Mouse (Mus musculus) lung, embryonic 15.5 days (tissue): ENCODE measurements around the gene Prss12. TPM values are rescaled to one million over a fixed set of nuclear protein-coding genes. Genes with fewer than 3 reads are reported as not detected.

Experiments used
- ATAC-seq: fragments of 200-750 bp; cut with Nextera tagmentation; 2 replicates; pipeline ENCODE4 v1.8.0; 2017; ENCODE audit warnings: moderate number of reproducible peaks, borderline replicate concordance; ENCODE audit not compliant: low FRiP score, low TSS enrichment; ENCODE audit errors: extremely low read depth
- H3K27ac ChIP-seq: fragments of 300-500 bp; sonication (generic); 2 replicates; pipeline ENCODE4 v1.5.1; 2015; ENCODE audit warnings: moderate library complexity, mild to moderate bottlenecking, inconsistent platforms
- H3K27me3 ChIP-seq: fragments of 300-500 bp; sonication (generic); 2 replicates; pipeline ENCODE4 v1.6.1; 2015; ENCODE audit warnings: inconsistent platforms
- H3K36me3 ChIP-seq: fragments of 300-500 bp; sonication (generic); 2 replicates; pipeline ENCODE4 v1.6.1; 2015; ENCODE audit warnings: inconsistent platforms
- H3K4me1 ChIP-seq: fragments of 300-500 bp; sonication (generic); 2 replicates; pipeline ENCODE4 v1.6.1; 2015; ENCODE audit warnings: inconsistent platforms
- H3K4me2 ChIP-seq: fragments of 300-500 bp; sonication (generic); 2 replicates; pipeline ENCODE4 v1.6.1; 2015; ENCODE audit warnings: inconsistent platforms, mild to moderate bottlenecking, moderate library complexity
- H3K4me3 ChIP-seq: fragments of 300-500 bp; sonication (generic); 2 replicates; pipeline ENCODE4 v1.5.1; 2015; ENCODE audit warnings: mild to moderate bottlenecking, inconsistent platforms
- H3K9ac ChIP-seq: fragments of 300-500 bp; sonication (generic); 2 replicates; pipeline ENCODE4 v1.6.1; 2015; ENCODE audit warnings: inconsistent platforms
- H3K9me3 ChIP-seq: fragments of 300-500 bp; sonication (generic); 2 replicates; pipeline ENCODE4 v1.6.1; 2016; ENCODE audit warnings: inconsistent platforms
- WGBS: fragments of 180-500 bp; shearing (Covaris S2); methylation state at CpG from one replicate; pipeline ENCODE4 v1.1.7; 2015; 5-methylcytosine and 5-hydroxymethylcytosine counted together
- polyA plus RNA-seq: library from polyadenylated mRNA; unstranded; fragments of >200 nt; fragmentation: Nextera tagmentation; extraction: Ambion mirVana; gene quantifications from 2 replicates; pipeline ENCODE4 v1.2.1, GENCODE M21; 2015

Prss12 gene
- polyA plus RNA-seq, 1 experiment from 2014 or later: 20.8 TPM

GRCm38 (mm10) chr3:123437608-123438007, 9.1 kb upstream of the Prss12 start:
- Histone ChIP-seq H3K27ac (no peak overlapping the region), H3K4me1 (no peaks in the 10 kb centered on the region), H3K9me3 (no peaks in the 10 kb centered on the region), H3K4me2 (no peak overlapping the region), H3K36me3 (no peaks in the 10 kb centered on the region), H3K9ac (no peak overlapping the region), H3K4me3 (no peak overlapping the region), H3K27me3 (no peaks in the 10 kb centered on the region)
- no peak for ATAC-seq
- 86% methylated on average over 1 of the region's 1 CpGs for WGBS

GRCm38 (mm10) chr3:123440490-123440889, 6.2 kb upstream of the Prss12 start:
- no peak for ATAC-seq
- H3K9me3 ChIP-seq: no peaks in the 10 kb centered on the region
- H3K27me3 ChIP-seq: peaks cover 7% of the 10 kb centered on the region; the same call in 1 of the 2 replicates
- H3K4me3 ChIP-seq: no peak overlapping the region
- WGBS: 83% methylated on average over 7 of the region's 7 CpGs
- no peak overlapping the region for H3K4me2 ChIP-seq
- no peaks in the 10 kb centered on the region for H3K4me1 ChIP-seq
- H3K9ac ChIP-seq: no peak overlapping the region
- no peak overlapping the region for H3K27ac ChIP-seq
- H3K36me3 ChIP-seq: no peaks in the 10 kb centered on the region

DNA sequence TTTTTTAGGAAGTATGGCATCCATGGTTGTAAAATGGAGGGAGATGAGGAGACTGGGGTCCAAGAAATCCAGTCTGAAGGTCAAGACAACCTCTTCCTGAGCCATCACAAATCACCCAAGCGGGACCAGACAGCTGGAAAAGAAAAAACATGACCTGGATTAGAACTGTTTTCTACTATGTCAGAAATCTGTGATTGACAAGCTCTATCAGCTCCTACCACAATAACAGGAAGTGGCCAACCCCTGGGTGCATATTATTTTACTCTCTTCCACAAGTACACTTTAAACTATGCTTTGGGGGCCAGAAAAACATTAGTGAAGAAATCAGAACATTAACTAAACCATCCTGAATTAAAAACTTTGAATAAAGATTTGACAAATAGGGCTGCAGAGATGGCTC, 2.2 kb upstream of the Prss12 start:
- no peak overlapping the region for H3K4me3 ChIP-seq
- no peaks in the 10 kb centered on the region for H3K9me3 ChIP-seq
- H3K36me3 ChIP-seq: no peaks in the 10 kb centered on the region
- no peak for ATAC-seq
- no peak overlapping the region for H3K4me2 ChIP-seq
- peaks cover 14% of the 10 kb centered on the region; the same call in 1 of the 2 replicates for H3K27me3 ChIP-seq
- WGBS: 64% methylated on average over 1 of the region's 1 CpGs
- no peak overlapping the region for H3K27ac ChIP-seq
- H3K4me1 ChIP-seq: peaks cover 3% of the 10 kb centered on the region; the same call in 1 of the 2 replicates
- H3K9ac ChIP-seq: no peak overlapping the region

GRCm38 (mm10) chr3:123447538-123448059, 886 bp downstream of the Prss12 start:
- Histone ChIP-seq H3K4me1 (peaks cover 3% of the 10 kb centered on the region; the same call in 1 of the 2 replicates), H3K4me3 (peak overlapping the region; percentile 60), H3K27me3 (peaks cover 14% of the 10 kb centered on the region; the same call in 1 of the 2 replicates), H3K9ac (peak overlapping the region; percentile 64; the same call in 1 of the 2 replicates), H3K9me3 (no peaks in the 10 kb centered on the region), H3K36me3 (no peaks in the 10 kb centered on the region), H3K4me2 (peak overlapping the region; percentile 97), H3K27ac (no peak overlapping the region)
- WGBS: 6% methylated on average over 13 of the region's 13 CpGs
- ATAC-seq: peak; percentile 8; the same call in 1 of the 2 replicates

DNA sequence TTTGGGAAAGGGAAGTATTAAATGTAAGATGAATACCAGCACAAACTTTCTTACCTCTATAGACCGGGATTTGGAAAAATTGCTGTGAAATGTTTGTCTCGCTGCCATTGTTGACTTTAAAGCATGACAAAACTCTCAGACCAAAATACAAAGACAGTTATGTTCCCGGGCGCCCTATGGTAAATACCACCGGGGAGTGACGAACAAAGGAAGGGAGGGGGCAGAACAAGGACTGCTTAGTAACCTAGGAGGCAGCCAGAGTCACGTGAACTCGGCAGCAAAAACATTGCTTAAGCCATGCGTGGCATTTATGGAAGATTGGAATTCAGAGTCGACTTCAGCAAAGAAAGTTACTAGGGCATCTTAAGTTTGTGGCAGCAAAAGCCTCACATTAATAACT, 1.4 kb downstream of the Prss12 start:
- Histone ChIP-seq H3K4me1 (peaks cover 3% of the 10 kb centered on the region; the same call in 1 of the 2 replicates), H3K27me3 (peaks cover 14% of the 10 kb centered on the region; the same call in 1 of the 2 replicates), H3K9me3 (no peaks in the 10 kb centered on the region), H3K4me3 (peak overlapping the region; percentile 60), H3K4me2 (peak overlapping the region; percentile 97), H3K27ac (no peak overlapping the region), H3K9ac (no peak overlapping the region), H3K36me3 (no peaks in the 10 kb centered on the region)
- no peak for ATAC-seq
- 7% methylated on average over 10 of the region's 10 CpGs for WGBS

GRCm38 (mm10) chr3:123450107-123450506, 3.4 kb downstream of the Prss12 start:
- 37% methylated on average over 6 of the region's 6 CpGs for WGBS
- no peak overlapping the region for H3K9ac ChIP-seq
- no peak overlapping the region for H3K27ac ChIP-seq
- no peaks in the 10 kb centered on the region for H3K9me3 ChIP-seq
- ATAC-seq: peak; percentile 66
- no peak overlapping the region for H3K4me2 ChIP-seq
- peaks cover 8% of the 10 kb centered on the region; the same call in 1 of the 2 replicates for H3K27me3 ChIP-seq
- H3K36me3 ChIP-seq: no peaks in the 10 kb centered on the region
- no peak overlapping the region for H3K4me3 ChIP-seq
- peaks cover 3% of the 10 kb centered on the region; the same call in 1 of the 2 replicates for H3K4me1 ChIP-seq

GRCm38 (mm10) chr3:123452904-123453303, 6.2 kb downstream of the Prss12 start:
- Histone ChIP-seq H3K9ac (no peak overlapping the region), H3K4me3 (no peak overlapping the region), H3K9me3 (no peaks in the 10 kb centered on the region), H3K4me2 (no peak overlapping the region), H3K27me3 (no peaks in the 10 kb centered on the region), H3K36me3 (no peaks in the 10 kb centered on the region), H3K27ac (no peak overlapping the region), H3K4me1 (no peaks in the 10 kb centered on the region)
- WGBS: 61% methylated on average over 6 of the region's 6 CpGs
- ATAC-seq: no peak

GRCm38 (mm10) chr3:123459492-123459891, 12.8 kb downstream of the Prss12 start:
- WGBS: 36% methylated on average over 1 of the region's 1 CpGs
- no peak for ATAC-seq
- no peak overlapping the region for H3K4me2 ChIP-seq
- no peaks in the 10 kb centered on the region for H3K36me3 ChIP-seq
- H3K27me3 ChIP-seq: no peaks in the 10 kb centered on the region
- no peaks in the 10 kb centered on the region for H3K9me3 ChIP-seq
- no peak overlapping the region for H3K9ac ChIP-seq
- no peak overlapping the region for H3K4me3 ChIP-seq
- H3K27ac ChIP-seq: no peak overlapping the region
- H3K4me1 ChIP-seq: 0 out of 2 replicates have a peak, but pooled peaks cover under 1% of the 10 kb centered on the region

DNA sequence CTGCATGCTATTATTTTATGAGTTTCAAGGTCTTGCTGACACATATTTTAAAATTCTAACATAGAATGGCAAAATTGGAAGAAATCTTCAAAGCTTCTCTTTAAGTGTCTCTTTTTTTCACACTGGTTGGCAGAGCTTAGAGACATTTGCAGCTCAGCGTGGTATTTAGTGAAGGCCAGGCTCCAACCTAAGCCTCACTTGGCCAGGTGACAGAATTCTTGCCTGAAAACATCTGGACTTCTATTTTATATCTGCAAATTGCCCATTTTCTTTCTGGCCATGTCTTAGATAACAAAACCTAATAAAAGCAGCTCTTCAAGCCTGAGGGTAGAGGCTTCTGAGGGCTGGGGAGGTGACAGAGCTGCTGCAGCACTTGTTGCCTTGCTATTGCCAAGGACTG, 13.7 kb downstream of the Prss12 start:
- Histone ChIP-seq H3K9ac (no peak overlapping the region), H3K4me3 (no peak overlapping the region), H3K27me3 (no peaks in the 10 kb centered on the region), H3K9me3 (no peaks in the 10 kb centered on the region), H3K27ac (no peak overlapping the region), H3K4me1 (0 out of 2 replicates have a peak, but pooled peaks cover 2% of the 10 kb centered on the region), H3K36me3 (no peaks in the 10 kb centered on the region), H3K4me2 (no peak overlapping the region)
- ATAC-seq: no peak
- 58% methylated on average over 1 of the region's 1 CpGs for WGBS

DNA sequence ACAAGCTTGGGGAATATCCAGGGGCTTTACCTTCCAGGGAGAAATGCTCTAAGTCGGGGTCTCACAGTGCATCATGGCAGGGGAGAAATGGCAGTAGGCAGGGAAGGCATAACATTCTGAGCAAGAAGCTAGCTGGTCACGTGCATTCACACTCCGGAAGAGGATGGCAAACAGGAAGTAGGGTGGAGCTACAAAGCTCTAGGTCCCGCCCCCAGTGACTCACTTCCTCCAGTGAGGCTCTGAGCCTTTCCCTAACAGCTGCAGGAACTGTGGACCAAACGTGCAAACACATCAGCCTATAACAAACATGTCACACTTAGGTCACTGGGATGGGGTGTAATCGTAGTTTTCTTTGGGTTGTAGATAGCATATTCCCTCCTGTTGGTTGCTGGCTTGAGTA, 15.6 kb downstream of the Prss12 start:
- no peak overlapping the region for H3K4me3 ChIP-seq
- H3K4me2 ChIP-seq: no peak overlapping the region
- H3K9ac ChIP-seq: no peak overlapping the region
- H3K9me3 ChIP-seq: no peaks in the 10 kb centered on the region
- no peak for ATAC-seq
- H3K36me3 ChIP-seq: no peaks in the 10 kb centered on the region
- H3K27ac ChIP-seq: no peak overlapping the region
- WGBS: 71% methylated on average over 6 of the region's 6 CpGs
- H3K27me3 ChIP-seq: no peaks in the 10 kb centered on the region
- 0 out of 2 replicates have a peak, but pooled peaks cover 4% of the 10 kb centered on the region for H3K4me1 ChIP-seq

- Histone ChIP-seq H3K36me3 (no peaks in the 10 kb centered on the region), H3K4me3 (no peak overlapping the region), H3K9me3 (no peaks in the 10 kb centered on the region), H3K4me1 (no peaks in the 10 kb centered on the region), H3K27ac (no peak overlapping the region), H3K9ac (no peak overlapping the region), H3K27me3 (no peaks in the 10 kb centered on the region), H3K4me2 (no peak overlapping the region)
- ATAC-seq: no peak
- 56% methylated on average over 3 of the region's 3 CpGs for WGBS
These were observed 30.1 kb downstream of the Prss12 start for GRCm38 (mm10) chr3:123476833-123477232.

DNA sequence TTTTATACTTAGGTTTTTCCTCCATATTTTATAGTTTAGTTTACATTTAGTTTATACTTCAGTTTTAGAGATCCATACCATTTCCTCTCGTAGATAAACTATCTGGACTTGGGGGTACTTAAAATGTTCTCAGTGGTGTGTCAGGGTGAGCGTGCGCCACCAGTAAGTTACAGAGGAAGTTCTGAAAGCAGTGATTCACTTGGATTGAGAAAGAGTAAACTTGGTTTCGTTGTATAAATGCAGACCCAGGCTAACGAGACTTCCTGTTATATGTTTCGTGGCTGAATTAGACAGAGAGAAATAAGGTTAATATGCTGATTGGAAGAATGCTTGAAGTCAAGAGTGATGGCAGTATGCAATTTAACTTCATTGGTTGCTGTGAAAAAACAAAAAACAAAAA, 34.6 kb downstream of the Prss12 start:
- Histone ChIP-seq H3K27me3 (no peaks in the 10 kb centered on the region), H3K9ac (no peak overlapping the region), H3K9me3 (no peaks in the 10 kb centered on the region), H3K4me1 (no peaks in the 10 kb centered on the region), H3K4me2 (no peak overlapping the region), H3K36me3 (no peaks in the 10 kb centered on the region), H3K4me3 (no peak overlapping the region), H3K27ac (no peak overlapping the region)
- no peak for ATAC-seq
- 58% methylated on average over 6 of the region's 6 CpGs for WGBS
